Mouse (Mus musculus): ENCODE data around the gene Pkd1l1.

DNA sequence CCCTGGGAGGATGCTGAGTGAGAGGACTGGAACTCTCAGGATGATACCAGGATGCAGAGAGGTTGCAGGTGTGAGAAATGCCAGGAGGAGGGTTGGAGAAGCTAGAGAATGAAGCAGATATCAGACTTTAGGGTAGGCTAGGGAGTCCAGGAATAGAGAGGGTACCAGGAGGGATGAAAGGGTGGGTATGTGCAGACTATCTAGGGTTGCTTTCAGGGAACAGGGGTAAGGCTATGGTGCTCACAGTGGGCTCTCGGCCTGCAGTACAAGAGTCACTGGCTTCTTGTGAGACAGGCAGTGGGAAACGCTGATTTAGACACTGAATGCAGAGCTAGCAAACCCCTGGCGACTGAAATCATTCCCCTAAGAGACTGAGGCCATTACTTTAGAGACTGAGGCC lies at the start of gene Pkd1l1:
- no peak for TF ChIP-seq POLR2A (IDR thresholded peaks at IDR 0.05; ENCODE audit: insufficient read length, low read depth)
- no peak for TF ChIP-seq MAX (IDR thresholded peaks at IDR 0.05; ENCODE audit: low read depth)
- no peak for TF ChIP-seq POLR2AphosphoS2 (IDR thresholded peaks at IDR 0.05; ENCODE audit: insufficient read length, low read depth)
- no peak for TF ChIP-seq MYOD1 (IDR thresholded peaks at IDR 0.05; ENCODE audit: control insufficient read depth in 1 of 3, insufficient read length in 2 of 3, low read depth in 2 of 3)
- no peak for TF ChIP-seq REST (IDR thresholded peaks at IDR 0.05; ENCODE audit: insufficient read depth, insufficient read length)
- TF ChIP-seq CEBPB (IDR thresholded peaks at IDR 0.05; ENCODE audit: insufficient read depth, poor library complexity, severe bottlenecking) = no peak
- TF ChIP-seq SRF (IDR thresholded peaks at IDR 0.05; ENCODE audit: control insufficient read depth, insufficient read length, low read depth) = no peak
- no peak for TF ChIP-seq E2F4 (IDR thresholded peaks at IDR 0.05; ENCODE audit: insufficient read depth)
- TF ChIP-seq TCF12 (IDR thresholded peaks at IDR 0.05; ENCODE audit: insufficient read depth, poor library complexity, severe bottlenecking) = no peak
- TF ChIP-seq USF1 (IDR thresholded peaks at IDR 0.05; ENCODE audit: low read depth) = no peak

Data from myocyte (in vitro differentiated cells).